Mouse (Mus musculus): ENCODE data around the gene Olfr1537.

The Olfr1537 gene

GRCm38 (mm10) chr9:39249894-39250293 is at the start of gene Olfr1537:
Olfr1537 (minus strand) TSS chr9:39249994.
- no peak for DNase-seq

DNA sequence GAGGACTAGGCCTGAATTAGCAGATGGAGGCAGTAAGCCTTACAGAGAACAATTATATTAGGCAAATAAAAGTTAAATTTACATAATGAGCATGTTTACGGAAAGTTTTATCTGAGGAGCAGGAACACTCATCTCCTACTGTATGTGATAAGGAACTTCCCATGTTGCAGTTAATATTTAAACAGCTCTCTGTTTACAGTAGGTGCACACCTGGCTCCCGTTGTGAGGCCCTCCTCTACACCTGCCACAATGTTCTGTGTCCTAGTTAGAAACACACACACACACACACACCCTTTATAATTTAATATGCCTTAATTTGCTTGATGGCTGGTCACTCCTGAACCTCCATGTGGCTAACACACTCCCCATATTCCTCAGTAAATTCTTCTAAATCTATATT is 37.3 kb upstream of the Olfr1537 start:
- DNase-seq: no peak

DNA sequence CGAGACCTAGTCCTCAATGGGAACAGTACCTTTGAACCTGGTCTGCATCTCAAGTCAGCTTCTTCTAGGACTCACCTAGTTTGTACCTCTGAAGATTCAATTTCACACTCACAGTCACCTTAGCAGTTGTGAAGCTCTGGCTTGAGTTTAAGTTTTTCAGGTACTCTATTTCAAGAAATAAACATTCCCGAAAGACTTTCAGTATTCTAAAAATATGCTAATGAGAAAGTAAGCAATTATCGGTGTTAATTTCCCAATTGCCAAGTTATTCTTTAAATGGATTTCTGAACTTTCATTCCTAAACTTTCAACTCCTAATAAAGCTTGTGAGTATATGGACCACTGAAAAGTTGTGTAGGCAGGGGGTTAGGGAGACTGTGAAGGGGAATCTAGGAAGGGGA is 26.9 kb upstream of the Olfr1537 start, which contains the start of gene Olfr945:
Gene Olfr945, minus strand, starts transcription at position 101 of the 400 bp plus-strand sequence.
- DNase-seq: no peak

- DNase-seq: no peak
Measured at GRCm38 (mm10) chr9:39201620-39202019, 48.2 kb downstream of the Olfr1537 start, which contains the start of gene Olfr944. Olfr944 (plus strand) TSS chr9:39201920.

All from right cerebral cortex, adult 18-20 months (tissue).